Mouse (Mus musculus) lung, postnatal 0 days (tissue): Measurements from ENCODE around the gene Mfn2.

Source experiments
- CTCF ChIP-seq: IDR thresholded peaks from 2 replicates; pipeline ENCODE4 v1.5.1; 2016; ENCODE audit warnings: antibody characterized with exemption, mild to moderate bottlenecking
- EP300 ChIP-seq: IDR thresholded peaks from 2 replicates; pipeline ENCODE4 v1.6.1; 2016; ENCODE audit warnings: antibody characterized with exemption, mild to moderate bottlenecking, control low read depth

DNA sequence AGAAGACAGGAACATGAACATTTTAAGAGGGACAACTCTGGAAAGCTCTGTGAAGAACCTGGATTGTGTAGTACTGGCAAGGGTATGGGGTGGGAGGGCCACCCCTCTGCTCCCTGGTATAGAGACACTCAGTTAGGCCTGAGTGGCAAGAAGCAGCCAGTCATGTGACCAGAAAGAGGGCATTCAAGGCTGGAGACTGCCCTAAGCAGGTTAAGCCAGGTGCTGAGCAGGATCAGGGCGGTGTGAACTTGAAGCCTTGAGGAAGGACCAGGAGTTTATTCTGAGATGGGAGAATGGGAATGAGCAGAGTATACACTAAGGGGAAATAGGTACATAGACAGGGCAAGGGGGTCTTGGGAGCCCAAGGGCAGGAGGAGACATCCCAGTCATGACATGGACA is 38.5 kb upstream of the Mfn2 start:
- TF ChIP-seq CTCF (no peak), EP300 (no peak)
